Mouse (Mus musculus): Measurements from ENCODE around the gene Sae1.

The Sae1 gene

DNA sequence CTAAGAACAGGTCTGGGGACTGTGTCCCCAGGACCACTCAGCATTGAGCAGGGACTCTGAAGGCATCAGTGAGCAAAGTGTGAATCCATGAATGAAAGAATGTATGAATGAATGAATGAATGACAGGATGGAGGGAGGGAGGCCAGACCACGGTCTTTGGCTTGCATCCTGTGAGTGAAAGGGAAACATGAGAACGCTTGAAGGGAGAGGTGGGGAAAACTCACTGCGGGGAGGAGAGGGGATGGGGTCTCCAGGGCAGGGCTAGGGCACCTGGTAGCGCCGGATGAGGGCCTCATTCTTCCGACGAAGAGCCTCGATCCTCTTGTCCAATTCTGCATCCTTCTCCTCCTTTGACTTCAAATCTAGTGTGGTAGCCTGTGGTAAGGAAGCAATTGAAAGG lies 103.6 kb downstream of the Sae1 start:
- DNase-seq (ENCODE audit: low spot score): no peak

DNA sequence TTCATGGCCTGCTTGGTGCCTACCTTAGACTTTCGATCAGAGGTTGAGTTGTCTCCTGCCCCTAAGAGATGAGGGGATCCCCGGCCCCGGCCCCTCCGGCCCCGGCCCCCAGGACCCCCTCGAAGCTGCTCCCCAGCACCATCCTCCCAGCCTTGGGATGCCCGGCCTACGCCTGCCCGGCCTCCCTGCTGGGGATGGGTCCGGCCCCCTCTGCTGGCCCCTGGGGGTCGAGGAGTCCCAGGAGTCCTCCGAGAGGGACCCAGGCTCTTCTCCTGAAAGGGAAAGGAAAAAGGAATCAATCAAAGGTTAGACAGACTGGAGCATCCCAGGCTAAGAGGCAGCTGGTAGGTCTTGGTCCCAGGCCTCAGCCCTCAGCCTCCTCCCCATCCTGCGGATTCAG lies 105.3 kb downstream of the Sae1 start:
- DNase-seq (ENCODE audit: low spot score): no peak

DNA sequence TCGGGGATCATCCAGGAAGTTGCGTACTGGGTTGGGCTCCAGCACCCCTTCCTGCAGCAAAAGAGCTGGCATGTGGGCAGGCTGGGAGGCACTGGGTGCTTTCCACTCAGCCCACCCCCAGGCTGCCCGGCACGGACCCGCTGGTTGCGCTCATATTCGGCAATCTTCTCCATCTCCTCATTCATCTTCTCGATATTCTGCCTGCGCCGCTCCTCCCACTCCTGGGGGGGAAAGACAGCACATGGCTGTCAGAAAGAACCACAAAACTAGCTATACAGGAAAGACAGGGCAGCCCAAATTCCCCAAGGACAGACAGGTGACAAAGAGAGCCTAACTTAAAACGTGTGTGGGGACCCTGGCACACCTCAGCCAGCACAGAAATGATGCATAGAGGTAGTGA lies 106.9 kb downstream of the Sae1 start:
- DNase-seq (ENCODE audit: low spot score): no peak

DNA sequence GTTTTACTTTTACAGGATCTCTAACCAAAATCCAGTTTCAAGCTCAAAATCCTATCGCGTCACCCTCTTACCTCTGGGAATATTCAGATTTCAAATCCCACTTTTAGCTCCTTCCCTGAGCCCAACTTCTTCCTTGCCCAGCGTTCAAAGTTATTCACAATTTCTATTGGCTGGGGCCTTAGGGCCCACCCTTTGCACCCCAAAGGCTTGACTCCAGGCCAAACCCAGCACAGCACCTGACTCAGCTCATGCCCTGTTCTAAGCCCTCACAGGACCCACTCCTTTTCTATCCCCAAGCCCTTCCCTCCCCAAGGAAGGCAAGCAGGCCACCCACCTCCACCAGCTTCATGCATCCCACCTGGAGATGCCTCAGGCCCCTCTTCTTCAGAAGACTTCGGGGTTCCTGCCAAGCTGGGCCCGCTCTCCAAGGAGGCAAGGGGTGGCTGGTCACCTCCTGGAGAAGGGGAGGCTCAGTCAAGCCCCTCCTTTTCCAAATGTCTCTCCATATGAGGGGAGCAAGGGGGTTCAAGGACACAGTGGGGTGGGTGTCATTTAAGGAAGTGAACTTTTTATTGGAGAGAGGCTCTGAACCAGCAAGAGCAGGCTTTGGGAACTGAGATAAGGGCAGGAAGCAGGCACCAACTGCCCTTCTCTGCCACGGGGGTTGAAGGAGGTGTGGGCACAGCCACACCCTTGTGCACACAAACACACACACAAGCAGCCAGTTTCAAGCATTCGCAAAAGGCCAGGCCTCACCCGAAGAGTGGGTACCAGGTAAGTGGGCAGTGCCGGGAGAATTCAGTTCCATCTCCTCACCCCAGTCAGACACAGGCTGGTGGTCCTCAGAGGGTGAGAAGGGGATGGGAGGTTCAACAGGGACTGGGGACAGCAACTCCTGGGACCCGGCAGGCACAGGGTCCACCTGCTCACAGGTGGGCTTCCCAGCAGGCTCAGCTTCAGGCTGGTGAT lies 112.4 kb downstream of the Sae1 start:
- no peak for DNase-seq (ENCODE audit: low spot score)

DNA sequence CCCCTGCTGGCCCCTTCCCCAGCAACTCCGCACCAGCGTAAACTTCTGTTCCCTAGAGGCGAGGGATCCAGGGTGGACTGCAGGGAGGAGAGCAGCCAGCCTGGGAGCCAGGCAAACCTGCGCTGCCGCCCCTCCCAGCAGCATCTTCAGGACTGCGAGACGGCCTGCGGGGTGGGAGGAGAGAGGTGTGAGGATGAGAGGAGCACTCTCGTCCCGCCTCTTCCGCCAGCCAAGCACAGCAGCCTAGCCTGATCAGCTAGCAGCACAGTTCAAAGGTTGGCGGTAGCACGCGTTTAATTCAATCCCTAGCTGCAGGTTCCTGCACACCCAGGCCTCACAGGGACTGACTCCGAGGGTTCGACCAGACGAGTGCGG lies 113.9 kb downstream of the Sae1 start:
- DNase-seq (ENCODE audit: low spot score): peak; percentile 63

DNA sequence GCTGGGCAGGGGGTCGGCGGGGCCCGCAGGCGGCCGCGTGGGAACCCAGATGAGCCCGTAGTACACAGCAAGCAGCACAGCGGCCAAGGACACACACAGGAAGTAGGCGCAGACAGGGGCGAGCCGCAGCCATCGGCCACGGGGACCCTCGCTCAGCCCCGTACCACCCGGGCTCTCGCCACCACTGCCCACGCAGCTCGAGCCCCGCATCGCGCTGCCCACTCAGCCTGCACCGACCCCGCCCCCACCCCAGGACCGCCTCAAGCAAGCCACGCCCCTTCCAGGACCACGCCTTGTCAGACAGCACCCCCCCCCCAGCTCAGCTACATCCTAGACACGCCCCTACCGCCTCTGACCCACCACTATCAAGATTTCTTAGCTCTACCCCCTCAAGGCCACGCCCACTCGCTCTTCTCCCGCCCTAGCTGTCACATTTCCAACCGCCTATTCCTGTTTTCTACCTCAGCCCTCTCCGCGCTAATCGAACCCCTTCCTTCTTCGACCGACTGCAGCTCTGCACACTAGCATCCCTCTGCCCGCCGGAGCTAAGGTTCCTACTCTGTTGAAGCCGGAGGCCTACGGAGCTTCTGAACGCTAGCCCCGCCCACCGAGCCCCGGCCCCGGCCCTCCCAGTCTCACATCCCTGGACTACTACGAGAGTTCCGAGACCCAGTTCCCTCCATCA lies 114.4 kb downstream of the Sae1 start, which contains the start of gene Inafm1:
TSS of gene Inafm1 (minus strand) at position 537 of the 685 bp plus-strand sequence.
- DNase-seq (ENCODE audit: low spot score): peak; percentile 92

DNA sequence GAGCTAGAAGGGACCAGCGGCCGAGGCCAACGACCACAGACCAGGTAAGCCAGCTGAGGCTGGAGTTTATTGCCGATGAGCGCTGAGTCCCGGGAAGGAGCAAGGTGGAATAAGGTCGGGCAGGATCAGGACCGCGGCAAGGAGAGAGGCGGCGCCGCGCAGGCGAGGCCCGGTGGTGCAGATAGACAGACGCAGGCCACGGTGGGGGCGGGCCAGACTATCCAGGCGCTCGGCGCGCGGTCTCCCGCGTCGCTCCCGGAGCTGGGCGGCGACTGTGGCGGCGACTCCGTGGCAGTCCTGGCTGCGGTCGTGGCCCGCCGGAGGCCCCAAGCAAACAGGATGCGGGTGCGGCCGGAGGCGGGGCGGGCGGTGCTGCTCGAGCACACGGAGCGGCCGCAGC lies 114.9 kb downstream of the Sae1 start:
- DNase-seq (ENCODE audit: low spot score): peak; percentile 73

DNA sequence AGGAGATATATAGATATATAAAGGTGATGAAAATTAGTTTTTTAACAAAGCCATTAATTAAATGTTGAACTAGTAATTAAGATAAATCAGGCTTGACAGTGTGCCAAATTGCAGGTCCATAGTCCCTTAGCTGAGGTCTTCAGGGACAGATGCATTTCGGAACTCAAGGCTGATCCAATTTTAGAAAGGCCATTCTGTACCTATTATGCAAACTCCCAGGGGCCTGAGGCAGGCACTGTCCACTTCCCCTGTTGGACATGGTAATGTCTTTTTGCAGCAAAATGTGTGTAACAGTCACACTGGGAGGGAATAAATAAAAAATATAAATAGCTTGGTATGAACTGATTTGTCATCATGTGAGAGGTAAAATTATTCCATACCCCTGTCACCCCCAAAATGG lies 116.5 kb downstream of the Sae1 start:
- DNase-seq (ENCODE audit: low spot score): no peak
